Mouse (Mus musculus) cerebellum, adult (tissue): ENCODE results near the gene Add1.

Source experiments
- ATAC-seq: cut with Nextera tagmentation; 2 replicates; pipeline ENCODE4 v1.9.2; 2017; ENCODE audit warnings: mild to moderate bottlenecking, moderate library complexity, mixed read lengths; ENCODE audit not compliant: insufficient number of reproducible peaks, low FRiP score, low TSS enrichment

Gene Add1

GRCm38 (mm10) chr5:34660591-34661130 is 87.2 kb downstream of the Add1 start:
- ATAC-seq: no peak; the same call in 1 of the 2 replicates

- no peak for ATAC-seq
These were observed 88.4 kb downstream of the Add1 start for GRCm38 (mm10) chr5:34661909-34662308.

GRCm38 (mm10) chr5:34663231-34663630 is 89.8 kb downstream of the Add1 start:
- ATAC-seq: no peak

GRCm38 (mm10) chr5:34669493-34669892 is 96.0 kb downstream of the Add1 start:
- ATAC-seq: no peak

GRCm38 (mm10) chr5:34670280-34670679 is 96.8 kb downstream of the Add1 start:
- no peak for ATAC-seq
